Mouse (Mus musculus) heart, adult 10 weeks (tissue): ENCODE measurements around the gene Tnnt1. TPM values are rescaled to one million over a fixed set of nuclear protein-coding genes. Genes with fewer than 3 reads are reported as not detected.

ENCODE experiments used
- polyA plus RNA-seq: library from polyadenylated mRNA; stranded (reverse); fragments of 350-450 nt; fragmentation: Illumina TruSeq; extraction: RNeasy Lipid Tissue Mini Kit (QIAGEN cat#74804); gene quantifications from one replicate; pipeline ENCODE4 v1.2.3, GENCODE M21; 2014; ENCODE audit warnings: low read depth, low replicate concordance

The Tnnt1 gene
- 33.8 TPM for polyA plus RNA-seq

DNA sequence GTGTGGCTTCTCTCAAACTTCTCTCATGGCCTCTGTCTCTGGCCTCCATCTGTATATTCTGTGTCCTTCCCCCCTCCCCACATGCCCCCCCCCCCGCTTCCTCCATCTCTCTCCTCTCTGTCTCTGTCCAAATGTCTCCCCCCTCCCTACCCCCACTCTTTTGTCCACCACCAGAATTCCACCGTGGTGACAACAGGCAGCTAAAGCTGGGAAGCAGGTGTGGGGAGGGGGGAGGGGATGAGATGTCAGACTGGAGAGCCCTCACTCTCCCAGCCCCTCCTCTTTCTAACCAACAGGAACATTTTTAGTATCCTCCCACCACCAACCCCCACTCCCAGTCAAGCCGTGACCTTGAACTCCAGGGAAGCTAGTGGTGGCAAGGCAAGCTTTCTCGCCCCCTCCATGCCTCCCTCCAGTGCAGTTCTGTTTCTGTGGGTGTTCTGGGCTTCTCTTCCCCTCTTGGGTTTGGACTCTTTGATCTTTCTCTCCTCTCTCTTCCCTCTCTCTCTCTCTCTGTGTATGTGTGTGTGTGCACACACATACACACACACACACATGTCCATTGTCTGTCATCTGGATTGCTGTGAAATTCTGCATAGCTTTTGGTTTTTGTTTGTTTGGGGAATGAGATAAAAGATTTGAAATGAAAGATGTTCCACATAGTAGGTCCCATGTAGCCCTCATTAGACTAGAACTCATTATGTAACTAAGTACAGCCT lies at the start of gene Tnnt1:
Gene Tnnt1, minus strand, starts transcription at position 51 of the 719 bp plus-strand sequence.

DNA sequence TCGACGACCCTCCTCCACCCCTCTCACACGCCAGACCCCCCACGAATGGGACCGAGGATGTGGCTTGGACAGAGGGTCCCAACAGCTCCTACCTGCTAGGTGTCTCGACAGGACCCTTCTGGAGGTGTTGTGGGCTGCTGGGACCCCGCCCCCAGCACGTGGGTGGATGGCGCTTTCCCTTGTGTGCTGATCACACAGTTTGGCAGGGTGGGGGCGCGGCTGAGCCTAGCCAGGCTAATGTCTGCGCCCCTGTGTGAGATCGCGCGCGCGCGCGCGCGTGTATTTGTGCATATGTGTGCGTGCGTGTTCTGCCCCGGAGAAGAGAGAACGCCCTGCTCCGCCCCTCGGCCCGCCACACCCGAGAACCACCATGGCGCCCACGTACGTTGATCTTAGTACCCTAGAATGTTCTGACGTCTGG lies 31.0 kb upstream of the Tnnt1 start, which contains the start of gene Syt5:
Gene Syt5, minus strand, starts transcription at position 321 of the 421 bp plus-strand sequence.

DNA sequence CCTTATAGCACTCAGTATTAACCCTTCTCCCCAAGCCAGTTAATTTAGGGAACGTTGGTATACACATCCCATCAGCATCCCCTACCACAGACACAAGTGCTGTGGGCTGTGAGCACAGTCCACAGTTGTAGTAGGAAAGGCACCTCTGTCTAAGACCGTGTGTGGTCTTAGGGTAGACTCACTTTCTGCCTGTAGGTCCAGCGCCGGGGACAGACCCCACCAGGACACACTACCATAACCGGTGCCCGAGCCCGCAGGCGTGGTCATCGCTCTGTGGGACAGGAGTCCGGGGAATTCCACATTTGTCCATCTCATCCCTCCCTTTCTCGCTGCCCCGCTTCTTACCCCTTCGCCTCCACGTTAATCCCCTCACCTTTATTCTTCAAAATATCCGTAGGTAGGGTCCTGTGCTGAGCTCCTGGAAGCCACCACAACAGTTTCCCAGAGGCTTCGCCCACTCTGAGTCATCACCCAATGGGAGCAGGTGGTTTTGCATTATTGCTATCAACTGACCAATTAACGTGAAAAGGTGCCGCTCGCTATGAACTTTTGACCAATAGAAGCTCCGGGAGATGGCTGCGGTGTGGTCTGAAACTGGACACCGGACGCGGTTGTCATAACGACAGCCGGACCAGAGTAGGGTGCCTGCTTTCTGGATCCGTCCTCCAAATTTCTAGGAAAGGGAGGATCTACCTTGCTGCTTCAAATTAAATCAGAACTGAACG lies 16.0 kb upstream of the Tnnt1 start, which contains the start of gene Dnaaf3:
Gene Dnaaf3, minus strand, starts transcription at position 449 of the 725 bp plus-strand sequence.

DNA sequence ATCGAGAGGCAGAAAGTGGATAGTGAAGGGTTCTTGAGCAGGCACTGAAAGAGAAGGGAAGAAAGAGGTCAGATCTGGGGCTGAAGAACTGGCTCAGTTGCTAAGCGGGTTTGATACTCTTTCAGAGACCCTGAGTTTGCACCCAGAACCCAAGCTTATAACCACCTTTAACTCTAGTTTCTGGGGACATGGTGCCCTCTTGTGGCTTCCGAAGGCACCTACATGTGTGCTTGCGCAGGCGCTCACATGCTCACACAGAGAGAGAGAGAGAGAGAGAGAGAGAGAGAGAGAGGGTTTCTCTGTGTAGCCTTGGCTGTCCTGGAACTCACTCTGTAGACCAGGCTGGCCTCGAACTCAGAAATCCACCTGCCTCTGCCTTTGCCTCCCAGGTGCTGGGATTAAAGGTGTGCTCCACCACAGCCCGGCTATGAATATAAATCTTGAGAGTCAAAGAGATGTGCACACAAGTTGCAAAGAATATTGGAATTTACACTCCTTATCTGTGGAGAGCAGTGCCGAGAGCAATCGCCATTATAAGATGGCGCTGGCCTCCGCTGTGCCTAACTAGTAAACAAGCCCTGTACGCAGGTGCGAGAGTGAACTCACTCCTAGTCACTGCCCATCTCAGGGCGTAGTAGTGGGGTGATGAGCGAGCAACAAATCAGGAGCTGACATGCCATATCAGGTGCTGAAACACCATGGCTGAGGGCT lies 8.2 kb upstream of the Tnnt1 start, which contains the start of gene Tnni3:
Gene Tnni3, minus strand, starts transcription at position 18 of the 711 bp plus-strand sequence.

DNA sequence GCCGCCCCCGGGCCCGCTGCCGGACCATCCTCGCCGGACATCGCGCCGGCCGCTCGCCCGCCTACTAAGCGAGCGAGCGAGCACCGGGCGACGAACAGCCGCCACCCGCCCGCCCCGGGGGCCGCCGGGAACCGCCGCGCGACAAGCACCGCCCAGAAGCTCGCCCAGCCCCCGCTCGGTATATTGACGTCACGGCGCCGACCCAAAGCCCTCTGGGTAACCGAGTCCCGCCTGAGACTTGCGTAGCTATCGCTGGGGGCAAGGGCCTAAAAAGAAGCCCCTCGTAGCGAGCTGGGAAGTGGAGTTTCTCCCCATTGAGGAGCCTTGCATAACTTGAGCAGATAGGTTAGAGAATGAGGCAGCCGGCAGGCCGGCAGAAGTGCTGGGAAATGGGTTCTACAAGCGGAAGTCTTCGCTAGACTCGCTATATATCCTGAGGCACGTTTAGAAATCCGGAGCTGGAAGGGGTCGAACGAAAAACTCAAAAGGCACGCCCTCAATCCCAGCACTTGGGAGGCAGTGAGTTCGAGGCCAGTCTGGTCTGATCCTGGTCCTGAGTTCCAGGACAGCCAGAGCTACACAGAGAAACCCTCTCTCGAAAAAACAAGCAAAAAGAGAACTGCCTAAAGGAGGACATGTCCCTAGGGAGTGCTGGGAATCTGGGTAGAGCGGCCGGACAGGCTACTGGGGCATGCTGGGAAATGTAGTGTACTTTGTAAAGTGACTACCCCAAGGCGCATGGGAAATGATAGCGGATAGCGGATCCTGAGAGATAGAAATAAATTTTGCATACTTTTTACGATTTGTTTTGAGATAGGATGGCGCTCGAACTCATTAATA lies 14.4 kb downstream of the Tnnt1 start, which contains the start of gene Ppp1r12c:
Gene Ppp1r12c, minus strand, starts transcription at position 123 of the 840 bp plus-strand sequence.

DNA sequence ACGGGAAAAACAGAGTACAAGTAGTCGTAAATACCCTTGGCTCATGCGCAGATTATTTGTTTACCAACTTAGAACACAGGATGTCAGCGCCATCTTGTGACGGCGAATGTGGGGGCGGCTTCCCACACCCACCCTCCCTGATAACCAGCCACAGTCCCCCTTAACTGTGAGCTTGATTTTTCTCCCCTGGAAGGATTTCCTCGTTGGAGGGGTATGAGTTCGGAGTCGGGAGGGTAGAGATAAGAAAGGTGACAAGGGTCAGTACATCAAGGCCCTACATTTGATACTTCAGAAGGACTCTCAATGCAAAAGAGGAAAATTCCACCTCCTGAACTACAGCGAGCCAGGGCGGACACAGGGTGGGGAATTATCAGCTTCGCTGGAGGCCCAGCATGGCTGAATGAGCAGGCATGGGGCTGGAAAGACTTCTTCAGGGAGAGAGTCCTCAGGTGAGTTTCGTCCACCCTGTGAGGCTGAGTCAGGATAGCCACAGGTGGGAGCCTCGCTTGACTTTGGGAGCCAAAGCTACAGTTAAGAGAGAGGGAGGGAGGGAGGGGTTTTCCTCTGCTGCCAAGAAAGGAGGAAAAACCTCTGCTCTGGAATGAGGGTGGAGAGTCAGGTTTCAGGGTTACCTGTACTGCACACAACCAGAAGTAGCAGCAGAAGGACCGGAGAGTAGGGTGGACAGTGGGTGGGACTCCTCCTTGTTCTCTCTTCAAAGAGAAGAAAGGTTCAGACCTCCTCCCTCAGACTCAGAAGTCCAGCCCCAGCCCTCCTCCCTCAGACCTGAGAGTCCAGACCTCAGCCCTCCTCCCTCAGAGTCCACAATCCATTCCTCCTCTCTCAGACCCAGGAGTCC lies 55.4 kb downstream of the Tnnt1 start, which contains the start of gene Eps8l1:
Gene Eps8l1, plus strand, starts transcription at position 99 of the 859 bp plus-strand sequence.

Other genes starting within 250 kb of the Tnnt1 start
- gene Ncr1, start 178.7 kb downstream of the Tnnt1 start, polyA plus RNA-seq = 0.42 TPM
- gene Gp6, start 118.6 kb downstream of the Tnnt1 start, polyA plus RNA-seq = not detected
- 36.9 TPM for gene Rdh13, start 70.7 kb downstream of the Tnnt1 start, polyA plus RNA-seq
- gene Eps8l1, start 55.7 kb downstream of the Tnnt1 start, polyA plus RNA-seq = 4.1 TPM
- 103 TPM for gene Ppp1r12c, start 14.7 kb downstream of the Tnnt1 start, polyA plus RNA-seq
- 10,656 TPM for gene Tnni3, start 7.8 kb upstream of the Tnnt1 start, polyA plus RNA-seq
- gene Dnaaf3, start 16.1 kb upstream of the Tnnt1 start, polyA plus RNA-seq = 7.5 TPM
- gene Syt5, start 31.2 kb upstream of the Tnnt1 start, polyA plus RNA-seq = 0.97 TPM
- gene Ptprh, start 87.7 kb upstream of the Tnnt1 start, polyA plus RNA-seq = not detected
- gene Tmem86b, start 115.0 kb upstream of the Tnnt1 start, polyA plus RNA-seq = 7.5 TPM
- gene Ppp6r1, start 142.6 kb upstream of the Tnnt1 start, polyA plus RNA-seq = 64.9 TPM
- gene Hspbp1, start 168.7 kb upstream of the Tnnt1 start, polyA plus RNA-seq = 37.1 TPM
- 2.1 TPM for gene Brsk1, start 174.2 kb upstream of the Tnnt1 start, polyA plus RNA-seq
- not detected for gene Tmem150b, start 208.9 kb upstream of the Tnnt1 start, polyA plus RNA-seq
- gene Kmt5c, start 223.7 kb upstream of the Tnnt1 start, polyA plus RNA-seq = 22.8 TPM
- 10.7 TPM for gene Cox6b2, start 236.7 kb upstream of the Tnnt1 start, polyA plus RNA-seq